Mouse (Mus musculus): Measurements from ENCODE around the gene Hspb8. TPM values are rescaled to one million over a fixed set of nuclear protein-coding genes. Genes with fewer than 3 reads are reported as not detected.

Gene Hspb8
- 4.2 and 5.5 TPM in 2 replicates for polyA plus RNA-seq (2014; fragmentation: Nextera tagmentation; extraction: Ambion mirVana)

DNA sequence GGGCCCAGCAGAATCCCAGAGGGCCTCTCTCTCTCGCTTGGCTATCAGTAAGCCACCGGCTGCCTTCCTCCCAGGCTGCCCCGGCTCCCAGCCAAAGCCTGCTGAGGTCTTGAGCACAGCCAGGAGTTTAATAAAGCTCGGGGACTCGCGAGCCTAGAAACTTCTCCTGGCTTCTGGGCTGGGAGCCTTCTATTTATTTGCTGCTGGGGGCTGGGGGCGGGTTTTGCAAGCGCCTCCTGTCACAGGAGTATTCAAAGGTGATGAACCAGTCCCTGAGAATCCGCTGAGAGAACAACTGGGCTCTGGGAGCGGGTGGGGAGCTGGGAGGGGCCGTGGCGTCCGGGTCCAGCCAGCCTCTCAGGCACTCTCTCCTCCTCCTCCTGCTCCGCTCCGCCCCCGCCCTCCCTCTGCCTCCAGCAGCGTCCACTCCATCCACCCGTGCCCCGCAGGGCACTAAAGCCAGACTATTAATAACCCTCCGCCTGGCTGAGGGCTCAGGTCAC lies at the start of gene Hspb8:
Gene Hspb8, minus strand, starts transcription at position 166 of the 503 bp plus-strand sequence.
- WGBS: under 1% methylated on average over 18 of the region's 20 CpGs
- peak; percentile 63 for DNase-seq (ENCODE audit: low spot score)
- Histone ChIP-seq H3K4me1 (ENCODE audit: control insufficient read depth, insufficient read depth, low read length) (peaks cover 11% of the 10 kb centered on the region), H3K4me2 (ENCODE audit: low read depth) (peak within 1 kb of the TSS; percentile 58), H3K27ac (ENCODE audit: low read depth, low read length) (no peak within 1 kb of the TSS), H3K9ac (ENCODE audit: low read length) (peak within 1 kb of the TSS; percentile 50), H3K4me3 (ENCODE audit: low read depth, low read length) (peak within 1 kb of the TSS; percentile 25), H3K36me3 (ENCODE audit: control insufficient read depth, insufficient read depth, low read length) (no peaks in the 10 kb centered on the region), H3K9me3 (ENCODE audit: control insufficient read depth, low read length) (no peaks in the 10 kb centered on the region), H3K27me3 (ENCODE audit: control insufficient read depth, insufficient read depth, low read length) (no peaks in the 10 kb centered on the region)
- no peak for ATAC-seq (ENCODE audit: insufficient read depth, low FRiP score, low TSS enrichment)

DNA sequence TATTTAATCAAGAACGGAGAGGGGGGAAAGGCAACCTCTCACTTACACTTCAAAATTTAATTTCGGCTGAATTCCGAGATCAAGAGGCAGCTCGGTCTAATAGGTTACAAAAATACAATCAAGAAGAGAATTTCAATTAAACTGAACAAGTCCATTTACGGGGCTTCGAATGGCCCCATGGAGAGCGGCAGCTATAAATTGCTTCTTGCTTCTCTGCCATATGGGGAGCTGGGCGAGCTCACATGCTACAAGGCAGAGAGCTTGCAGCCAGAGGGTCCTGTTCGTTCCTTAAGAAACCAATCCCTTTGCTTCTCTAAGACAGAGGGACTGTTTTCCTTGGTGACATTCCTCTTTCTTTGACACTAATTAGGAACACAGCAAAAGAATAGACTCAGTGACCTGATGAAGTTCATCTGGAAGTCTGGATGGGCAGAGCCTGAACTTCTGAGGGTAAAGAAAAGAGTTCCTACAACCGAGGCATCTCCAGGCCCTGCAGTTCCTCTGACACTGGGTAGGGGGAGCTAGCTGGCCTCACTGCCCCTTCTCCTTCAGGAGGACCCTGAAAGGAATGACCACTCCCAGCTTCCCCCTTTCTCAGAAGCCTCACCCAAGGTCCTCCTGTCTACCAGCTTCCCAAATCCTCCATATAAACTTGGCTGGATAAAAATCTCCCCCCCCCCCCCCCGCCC lies 38.8 kb upstream of the Hspb8 start:
- no peak overlapping the region for H3K27ac ChIP-seq (ENCODE audit: low read depth, low read length)
- H3K27me3 ChIP-seq (ENCODE audit: control insufficient read depth, insufficient read depth, low read length): 0 out of 2 replicates have a peak, but pooled peaks cover 2% of the 10 kb centered on the region
- WGBS: 41% methylated on average over 11 of the region's 11 CpGs
- no peak overlapping the region for H3K4me2 ChIP-seq (ENCODE audit: low read depth)
- ATAC-seq (ENCODE audit: insufficient read depth, low FRiP score, low TSS enrichment) (no peak), DNase-seq (ENCODE audit: low spot score) (peak; percentile 31)
- H3K4me3 ChIP-seq (ENCODE audit: low read depth, low read length): no peak overlapping the region
- peaks cover 10% of the 10 kb centered on the region for H3K4me1 ChIP-seq (ENCODE audit: control insufficient read depth, insufficient read depth, low read length)
- H3K36me3 ChIP-seq (ENCODE audit: control insufficient read depth, insufficient read depth, low read length): peaks cover 7% of the 10 kb centered on the region; the same call in 1 of the 2 replicates
- H3K9me3 ChIP-seq (ENCODE audit: control insufficient read depth, low read length): no peaks in the 10 kb centered on the region
- no peak overlapping the region for H3K9ac ChIP-seq (ENCODE audit: low read length)

- ATAC-seq (ENCODE audit: insufficient read depth, low FRiP score, low TSS enrichment) (no peak), DNase-seq (ENCODE audit: low spot score) (no peak)
- Histone ChIP-seq H3K9ac (ENCODE audit: low read length) (no peak overlapping the region), H3K27me3 (ENCODE audit: control insufficient read depth, insufficient read depth, low read length) (0 out of 2 replicates have a peak, but pooled peaks cover 2% of the 10 kb centered on the region), H3K4me2 (ENCODE audit: low read depth) (no peak overlapping the region), H3K9me3 (ENCODE audit: control insufficient read depth, low read length) (no peaks in the 10 kb centered on the region), H3K36me3 (ENCODE audit: control insufficient read depth, insufficient read depth, low read length) (no peaks in the 10 kb centered on the region), H3K4me1 (ENCODE audit: control insufficient read depth, insufficient read depth, low read length) (peaks cover 10% of the 10 kb centered on the region), H3K4me3 (ENCODE audit: low read depth, low read length) (no peak overlapping the region), H3K27ac (ENCODE audit: low read depth, low read length) (no peak overlapping the region)
- WGBS: 73% methylated on average over 2 of the region's 2 CpGs
Observed at GRCm38 (mm10) chr5:116459970-116460369, 37.3 kb upstream of the Hspb8 start.

- H3K36me3 ChIP-seq (ENCODE audit: control insufficient read depth, insufficient read depth, low read length): no peaks in the 10 kb centered on the region
- 82% methylated on average over 7 of the region's 7 CpGs for WGBS
- no peak overlapping the region for H3K27ac ChIP-seq (ENCODE audit: low read depth, low read length)
Observed at GRCm38 (mm10) chr5:116457791-116458190, 35.1 kb upstream of the Hspb8 start.

GRCm38 (mm10) chr5:116456796-116457515 lies 34.3 kb upstream of the Hspb8 start:
- no peak overlapping the region for H3K4me2 ChIP-seq (ENCODE audit: low read depth)

More at GRCm38 (mm10) chr5:116457791-116458190, 35.1 kb upstream of the Hspb8 start:
- Histone ChIP-seq H3K4me3 (ENCODE audit: low read depth, low read length) (no peak overlapping the region), H3K9ac (ENCODE audit: low read length) (no peak overlapping the region), H3K4me2 (ENCODE audit: low read depth) (no peak overlapping the region), H3K27me3 (ENCODE audit: control insufficient read depth, insufficient read depth, low read length) (0 out of 2 replicates have a peak, but pooled peaks cover 2% of the 10 kb centered on the region), H3K4me1 (ENCODE audit: control insufficient read depth, insufficient read depth, low read length) (peaks cover 10% of the 10 kb centered on the region), H3K9me3 (ENCODE audit: control insufficient read depth, low read length) (no peaks in the 10 kb centered on the region)
- DNase-seq (ENCODE audit: low spot score): no peak
- no peak for ATAC-seq (ENCODE audit: insufficient read depth, low FRiP score, low TSS enrichment)

DNA sequence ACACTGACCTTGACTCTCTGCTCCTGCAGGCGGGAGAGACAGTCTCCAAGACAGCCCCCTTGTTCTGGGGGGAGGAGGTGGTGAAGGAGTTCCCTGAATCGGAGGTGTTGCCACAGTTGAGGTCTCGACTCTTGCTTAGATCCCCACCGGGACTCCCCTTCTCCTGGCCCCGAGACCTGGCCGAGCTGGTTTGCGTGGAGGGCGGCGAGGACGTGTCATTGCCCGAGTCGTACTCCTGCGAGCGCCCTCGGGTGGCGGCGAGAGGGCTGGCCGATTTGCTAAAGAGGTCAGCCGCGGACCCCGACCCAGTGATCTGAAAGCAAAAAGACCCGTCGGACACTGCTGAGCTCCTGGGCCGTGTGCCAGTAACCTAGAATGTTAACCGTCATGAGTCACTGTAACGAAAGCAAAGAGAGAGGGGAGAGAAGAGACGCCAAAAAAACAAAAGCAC lies 30.8 kb upstream of the Hspb8 start:
- H3K9ac ChIP-seq (ENCODE audit: low read length): no peak overlapping the region
- 2% methylated on average over 27 of the region's 27 CpGs for WGBS
- no peaks in the 10 kb centered on the region for H3K9me3 ChIP-seq (ENCODE audit: control insufficient read depth, low read length)
- DNase-seq (ENCODE audit: low spot score) (peak; percentile 70), ATAC-seq (ENCODE audit: insufficient read depth, low FRiP score, low TSS enrichment) (no peak)
- peak overlapping the region; percentile 38 for H3K4me2 ChIP-seq (ENCODE audit: low read depth)
- H3K4me1 ChIP-seq (ENCODE audit: control insufficient read depth, insufficient read depth, low read length): no peaks in the 10 kb centered on the region
- no peaks in the 10 kb centered on the region for H3K36me3 ChIP-seq (ENCODE audit: control insufficient read depth, insufficient read depth, low read length)
- no peaks in the 10 kb centered on the region for H3K27me3 ChIP-seq (ENCODE audit: control insufficient read depth, insufficient read depth, low read length)
- no peak overlapping the region for H3K4me3 ChIP-seq (ENCODE audit: low read depth, low read length)
- no peak overlapping the region for H3K27ac ChIP-seq (ENCODE audit: low read depth, low read length)

More at GRCm38 (mm10) chr5:116456796-116457515, 34.3 kb upstream of the Hspb8 start:
- no peaks in the 10 kb centered on the region for H3K36me3 ChIP-seq (ENCODE audit: control insufficient read depth, insufficient read depth, low read length)
- H3K27ac ChIP-seq (ENCODE audit: low read depth, low read length): no peak overlapping the region
- ATAC-seq (ENCODE audit: insufficient read depth, low FRiP score, low TSS enrichment): no peak
- no peaks in the 10 kb centered on the region for H3K9me3 ChIP-seq (ENCODE audit: control insufficient read depth, low read length)
- 43% methylated on average over 10 of the region's 10 CpGs for WGBS
- H3K27me3 ChIP-seq (ENCODE audit: control insufficient read depth, insufficient read depth, low read length): 0 out of 2 replicates have a peak, but pooled peaks cover 2% of the 10 kb centered on the region
- no peak overlapping the region for H3K9ac ChIP-seq (ENCODE audit: low read length)
- no peak for DNase-seq (ENCODE audit: low spot score)
- peaks cover 10% of the 10 kb centered on the region for H3K4me1 ChIP-seq (ENCODE audit: control insufficient read depth, insufficient read depth, low read length)
- no peak overlapping the region for H3K4me3 ChIP-seq (ENCODE audit: low read depth, low read length)

DNA sequence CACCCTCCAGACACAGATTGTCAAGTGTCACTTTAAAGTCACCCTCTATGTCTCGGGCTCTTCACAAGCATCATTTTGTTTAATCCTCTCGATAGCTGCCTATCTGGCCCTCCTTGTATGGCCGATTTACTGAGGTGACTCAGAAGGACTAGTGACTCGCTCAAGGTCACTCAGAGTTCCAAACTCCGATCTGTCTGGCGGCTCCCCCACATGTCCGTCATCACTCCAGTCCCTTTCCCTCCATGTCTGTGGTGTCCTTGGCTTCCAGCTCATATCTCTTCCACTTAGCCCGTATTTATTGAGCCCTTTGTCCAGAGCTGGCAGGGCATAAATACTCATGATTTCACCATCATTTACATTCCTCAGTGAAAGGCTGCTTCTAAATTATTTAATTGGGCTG lies 28.2 kb upstream of the Hspb8 start:
- no peaks in the 10 kb centered on the region for H3K36me3 ChIP-seq (ENCODE audit: control insufficient read depth, insufficient read depth, low read length)
- ATAC-seq (ENCODE audit: insufficient read depth, low FRiP score, low TSS enrichment) (no peak), DNase-seq (ENCODE audit: low spot score) (no peak)
- H3K4me2 ChIP-seq (ENCODE audit: low read depth): no peak overlapping the region
- H3K27me3 ChIP-seq (ENCODE audit: control insufficient read depth, insufficient read depth, low read length): no peaks in the 10 kb centered on the region
- H3K4me1 ChIP-seq (ENCODE audit: control insufficient read depth, insufficient read depth, low read length): no peaks in the 10 kb centered on the region
- H3K9me3 ChIP-seq (ENCODE audit: control insufficient read depth, low read length): no peaks in the 10 kb centered on the region
- 89% methylated on average over 8 of the region's 8 CpGs for WGBS
- no peak overlapping the region for H3K27ac ChIP-seq (ENCODE audit: low read depth, low read length)
- H3K9ac ChIP-seq (ENCODE audit: low read length): no peak overlapping the region
- no peak overlapping the region for H3K4me3 ChIP-seq (ENCODE audit: low read depth, low read length)

DNA sequence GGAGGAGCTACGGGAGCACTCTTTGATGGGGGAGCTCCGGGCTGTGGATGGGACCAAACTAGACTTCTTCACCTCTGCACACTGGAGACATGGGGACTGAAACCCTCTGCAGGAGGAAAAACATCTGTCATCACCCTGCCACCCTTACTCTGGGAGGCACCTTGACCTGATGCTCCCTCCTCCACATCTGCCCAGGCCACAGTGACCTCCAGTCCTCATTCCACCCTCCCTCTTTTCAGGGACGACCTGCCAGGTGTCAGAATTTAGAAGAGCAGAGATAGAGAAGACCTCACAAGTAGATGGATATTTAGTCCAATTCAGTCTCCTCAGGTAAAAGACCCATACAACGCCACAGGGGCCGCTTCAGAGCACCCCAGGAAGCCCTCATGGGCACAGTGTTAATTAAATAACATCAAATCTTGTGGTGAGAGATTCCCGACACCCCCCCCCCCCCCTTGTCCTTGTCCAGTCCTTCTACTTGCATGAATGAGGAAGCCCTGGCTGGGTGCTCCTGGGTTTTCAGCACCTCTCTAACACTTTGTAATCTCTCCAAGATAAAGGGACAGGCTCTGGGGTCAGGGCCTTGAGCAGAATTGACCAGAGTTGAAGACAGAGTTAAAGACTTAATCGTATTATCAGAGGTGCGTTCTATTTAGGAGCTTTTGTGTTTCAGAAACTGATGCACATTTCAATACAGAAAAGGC lies 27.0 kb upstream of the Hspb8 start:
- no peaks in the 10 kb centered on the region for H3K4me1 ChIP-seq (ENCODE audit: control insufficient read depth, insufficient read depth, low read length)
- H3K4me2 ChIP-seq (ENCODE audit: low read depth): no peak overlapping the region
- H3K9me3 ChIP-seq (ENCODE audit: control insufficient read depth, low read length): no peaks in the 10 kb centered on the region
- ATAC-seq (ENCODE audit: insufficient read depth, low FRiP score, low TSS enrichment) (no peak), DNase-seq (ENCODE audit: low spot score) (no peak)
- no peaks in the 10 kb centered on the region for H3K27me3 ChIP-seq (ENCODE audit: control insufficient read depth, insufficient read depth, low read length)
- no peak overlapping the region for H3K9ac ChIP-seq (ENCODE audit: low read length)
- H3K36me3 ChIP-seq (ENCODE audit: control insufficient read depth, insufficient read depth, low read length): no peaks in the 10 kb centered on the region
- 69% methylated on average over 8 of the region's 8 CpGs for WGBS
- H3K4me3 ChIP-seq (ENCODE audit: low read depth, low read length): no peak overlapping the region
- H3K27ac ChIP-seq (ENCODE audit: low read depth, low read length): no peak overlapping the region
